Mouse (Mus musculus): ENCODE results near the gene Prkcq.

- TF ChIP-seq GATA1 (IDR thresholded peaks at IDR 0.05; ENCODE audit: borderline replicate concordance, low read length), result no peak
- no peak for TF ChIP-seq FLI1 (IDR thresholded peaks at IDR 0.05; ENCODE audit: low read length)
Observed at GRCm38 (mm10) chr2:11258181-11258580, 86.3 kb downstream of the Prkcq start.

Measured in megakaryocyte, embryonic 14.5 days (primary cell).